Mouse (Mus musculus): Measurements from ENCODE around the gene St6galnac4. TPM values are rescaled to one million over a fixed set of nuclear protein-coding genes. Genes with fewer than 3 reads are reported as not detected.
A peak's percentile ranks its signal among the peaks of the same experiment; 100 is the strongest.

The St6galnac4 gene
- polyA plus RNA-seq, 1 experiment from 2014 or later: 15.7 TPM

DNA sequence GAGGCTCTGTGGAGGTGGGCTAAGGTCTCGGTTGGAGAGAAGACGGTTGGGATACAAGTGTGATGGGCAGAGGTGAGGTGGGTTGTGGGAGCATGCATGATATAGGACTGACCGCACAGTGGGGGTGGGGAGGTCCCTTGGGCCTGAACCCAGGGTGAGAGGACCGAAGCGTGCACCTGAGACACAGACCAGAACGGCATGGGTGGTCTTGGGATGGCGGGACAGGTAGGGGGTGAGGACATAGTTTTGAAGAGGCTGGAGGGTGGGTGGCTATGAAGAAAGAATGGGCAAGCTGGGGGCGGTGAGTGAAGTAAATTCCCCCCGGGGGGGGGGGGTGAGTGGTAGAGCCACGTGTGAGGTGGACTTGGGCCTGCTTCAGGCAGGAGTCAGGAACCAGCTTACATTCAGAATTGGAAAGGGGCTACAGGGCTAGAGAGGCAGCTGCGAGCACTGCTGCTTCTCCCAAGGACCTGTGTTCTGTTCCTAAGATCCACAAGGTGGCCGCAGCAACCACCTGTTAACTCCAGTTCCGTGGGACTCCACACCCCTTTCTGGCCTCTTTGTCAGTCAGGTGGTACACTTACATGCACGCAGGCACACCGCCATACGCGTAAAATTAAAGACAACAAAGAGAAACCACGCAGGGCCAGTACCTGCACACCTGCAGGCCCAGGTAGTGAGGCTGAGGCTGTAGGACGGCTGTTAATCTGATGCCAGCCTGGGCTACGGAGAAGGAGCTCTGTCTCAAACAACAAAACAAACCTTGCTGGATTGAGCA lies 40.6 kb downstream of the St6galnac4 start:
- no peaks in the 10 kb centered on the region for H3K27me3 ChIP-seq (ENCODE audit: poor library complexity, severe bottlenecking)
- no peak for DNase-seq (ENCODE audit: extremely low spot score, low spot score)
- peaks cover 81% of the 10 kb centered on the region for H3K4me1 ChIP-seq
- H3K9me3 ChIP-seq: no peaks in the 10 kb centered on the region
- 65% methylated on average over 20 of the region's 20 CpGs for WGBS
- no peak overlapping the region for H3K4me3 ChIP-seq
- no peaks in the 10 kb centered on the region for H3K36me3 ChIP-seq (replicated peaks)
- no peak overlapping the region; the same call in 1 of the 2 replicates for H3K27ac ChIP-seq

DNA sequence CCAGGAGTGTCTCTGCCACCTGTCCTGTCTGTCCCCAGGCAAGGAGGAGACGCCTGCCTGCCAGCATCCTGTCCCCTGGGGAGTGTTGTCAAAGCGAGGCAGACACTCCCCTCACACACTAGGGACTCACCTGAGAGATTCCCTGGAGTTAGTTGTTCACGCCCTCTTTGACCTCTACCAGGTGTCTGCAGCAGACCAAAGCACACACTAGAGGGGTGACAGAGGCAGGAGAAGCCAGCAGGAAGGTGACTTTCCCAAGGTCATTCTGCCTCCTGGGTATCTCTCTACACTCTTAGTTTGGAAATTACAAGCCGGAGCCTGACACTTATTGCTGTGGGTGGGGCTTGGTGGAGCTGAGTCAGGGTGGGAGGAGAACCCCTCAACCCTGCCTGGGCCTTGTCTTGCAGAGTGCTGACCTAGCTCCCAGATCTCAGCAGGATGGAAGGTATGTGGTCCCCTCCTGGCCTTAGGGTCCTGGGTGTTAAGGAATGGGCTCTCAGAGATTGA lies 41.2 kb downstream of the St6galnac4 start:
- no peak for DNase-seq (ENCODE audit: extremely low spot score, low spot score)
- H3K4me3 ChIP-seq: no peak overlapping the region
- H3K27me3 ChIP-seq (ENCODE audit: poor library complexity, severe bottlenecking): no peaks in the 10 kb centered on the region
- peaks cover 81% of the 10 kb centered on the region for H3K4me1 ChIP-seq
- 60% methylated on average over 4 of the region's 4 CpGs for WGBS
- H3K9me3 ChIP-seq: no peaks in the 10 kb centered on the region
- H3K27ac ChIP-seq: peak overlapping the region; percentile 84
- H3K36me3 ChIP-seq (replicated peaks): no peaks in the 10 kb centered on the region

GRCm38 (mm10) chr2:32628729-32629128 lies 41.8 kb downstream of the St6galnac4 start:
- 44% methylated on average over 5 of the region's 5 CpGs for WGBS
- no peak for DNase-seq (ENCODE audit: extremely low spot score, low spot score)
- Histone ChIP-seq H3K27me3 (ENCODE audit: poor library complexity, severe bottlenecking) (no peaks in the 10 kb centered on the region), H3K4me3 (peak overlapping the region; percentile 32; the same call in 1 of the 2 replicates), H3K36me3 (replicated peaks) (no peaks in the 10 kb centered on the region), H3K9me3 (no peaks in the 10 kb centered on the region), H3K27ac (peak overlapping the region; percentile 84), H3K4me1 (peaks cover 87% of the 10 kb centered on the region)

DNA sequence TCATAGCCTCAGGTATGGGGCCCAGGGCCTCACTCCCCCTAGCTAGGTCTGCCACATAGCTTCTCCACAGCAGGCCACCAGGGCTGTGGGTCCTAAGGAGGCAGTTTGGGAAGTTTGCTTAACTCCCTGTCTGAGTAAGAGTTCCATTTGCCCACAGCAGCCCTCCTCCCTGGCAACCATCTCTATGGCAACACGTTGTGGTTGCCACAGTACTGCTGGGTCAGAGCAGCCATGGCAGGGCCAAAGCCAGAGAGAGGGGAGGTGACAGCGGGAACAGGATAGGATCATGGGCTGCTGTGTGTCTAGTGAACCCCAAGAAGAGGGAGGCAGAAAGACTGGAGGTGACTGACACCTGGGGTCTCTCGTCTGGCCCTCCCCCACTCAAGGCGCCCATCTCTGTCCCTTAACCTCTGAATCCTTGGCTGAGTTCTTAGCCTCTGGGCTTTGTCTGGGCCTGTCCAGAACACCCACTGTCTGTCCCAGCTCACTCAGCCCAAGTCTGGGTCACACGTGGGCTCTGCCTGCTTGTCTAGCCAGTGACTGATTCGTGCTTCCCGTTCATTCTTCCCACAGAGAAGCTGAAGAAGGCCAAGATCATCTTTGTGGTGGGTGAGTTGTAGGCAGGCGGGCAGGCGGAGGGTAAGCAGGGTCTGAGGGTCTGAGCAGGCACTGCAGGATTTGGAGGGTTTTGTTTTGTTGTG lies 42.5 kb downstream of the St6galnac4 start:
- Histone ChIP-seq H3K4me3 (peak overlapping the region; percentile 32), H3K27ac (peak overlapping the region; percentile 84), H3K27me3 (ENCODE audit: poor library complexity, severe bottlenecking) (no peaks in the 10 kb centered on the region), H3K36me3 (replicated peaks) (no peaks in the 10 kb centered on the region), H3K9me3 (no peaks in the 10 kb centered on the region), H3K4me1 (peaks cover 85% of the 10 kb centered on the region)
- DNase-seq (ENCODE audit: extremely low spot score, low spot score): peak; percentile 85
- 34% methylated on average over 9 of the region's 9 CpGs for WGBS

GRCm38 (mm10) chr2:32630036-32630435 lies 43.1 kb downstream of the St6galnac4 start:
- Histone ChIP-seq H3K27me3 (ENCODE audit: poor library complexity, severe bottlenecking) (no peaks in the 10 kb centered on the region), H3K9me3 (no peaks in the 10 kb centered on the region), H3K27ac (peak overlapping the region; percentile 84), H3K4me3 (peak overlapping the region; percentile 32), H3K36me3 (replicated peaks) (no peaks in the 10 kb centered on the region), H3K4me1 (peaks cover 83% of the 10 kb centered on the region)
- 78% methylated on average over 8 of the region's 9 CpGs for WGBS
- DNase-seq (ENCODE audit: extremely low spot score, low spot score): no peak

GRCm38 (mm10) chr2:32631046-32631445 lies 44.2 kb downstream of the St6galnac4 start:
- no peaks in the 10 kb centered on the region for H3K27me3 ChIP-seq (ENCODE audit: poor library complexity, severe bottlenecking)
- no peaks in the 10 kb centered on the region for H3K36me3 ChIP-seq (replicated peaks)
- H3K4me3 ChIP-seq: no peak overlapping the region
- WGBS: 87% methylated on average over 10 of the region's 10 CpGs
- no peaks in the 10 kb centered on the region for H3K9me3 ChIP-seq
- H3K4me1 ChIP-seq: peaks cover 75% of the 10 kb centered on the region
- no peak overlapping the region; the same call in 1 of the 2 replicates for H3K27ac ChIP-seq
- no peak for DNase-seq (ENCODE audit: extremely low spot score, low spot score)

GRCm38 (mm10) chr2:32631737-32632394 lies 45.0 kb downstream of the St6galnac4 start:
- Histone ChIP-seq H3K27me3 (ENCODE audit: poor library complexity, severe bottlenecking) (no peaks in the 10 kb centered on the region), H3K9me3 (no peaks in the 10 kb centered on the region), H3K4me3 (no peak overlapping the region), H3K27ac (peak overlapping the region; percentile 49), H3K4me1 (peaks cover 67% of the 10 kb centered on the region), H3K36me3 (replicated peaks) (no peaks in the 10 kb centered on the region)
- peak; percentile 80 for DNase-seq (ENCODE audit: extremely low spot score, low spot score)
- WGBS: 60% methylated on average over 7 of the region's 7 CpGs

GRCm38 (mm10) chr2:32633660-32634059 lies 46.8 kb downstream of the St6galnac4 start:
- Histone ChIP-seq H3K4me3 (no peak overlapping the region), H3K27ac (peak overlapping the region; percentile 65), H3K27me3 (ENCODE audit: poor library complexity, severe bottlenecking) (no peaks in the 10 kb centered on the region), H3K36me3 (replicated peaks) (no peaks in the 10 kb centered on the region), H3K4me1 (peaks cover 57% of the 10 kb centered on the region), H3K9me3 (no peaks in the 10 kb centered on the region)
- 78% methylated on average over 5 of the region's 5 CpGs for WGBS
- DNase-seq (ENCODE audit: extremely low spot score, low spot score): no peak

- Histone ChIP-seq H3K27ac (no peak overlapping the region), H3K4me3 (no peak overlapping the region), H3K27me3 (ENCODE audit: poor library complexity, severe bottlenecking) (no peaks in the 10 kb centered on the region), H3K36me3 (replicated peaks) (no peaks in the 10 kb centered on the region), H3K4me1 (peaks cover 49% of the 10 kb centered on the region), H3K9me3 (no peaks in the 10 kb centered on the region)
- no peak for DNase-seq (ENCODE audit: extremely low spot score, low spot score)
- 83% methylated on average over 10 of the region's 10 CpGs for WGBS
Measured at GRCm38 (mm10) chr2:32634277-32635105, 47.6 kb downstream of the St6galnac4 start.

- WGBS: 90% methylated on average over 7 of the region's 7 CpGs
- peaks cover 31% of the 10 kb centered on the region for H3K4me1 ChIP-seq
Measured at GRCm38 (mm10) chr2:32636617-32637016, 49.7 kb downstream of the St6galnac4 start.

DNA sequence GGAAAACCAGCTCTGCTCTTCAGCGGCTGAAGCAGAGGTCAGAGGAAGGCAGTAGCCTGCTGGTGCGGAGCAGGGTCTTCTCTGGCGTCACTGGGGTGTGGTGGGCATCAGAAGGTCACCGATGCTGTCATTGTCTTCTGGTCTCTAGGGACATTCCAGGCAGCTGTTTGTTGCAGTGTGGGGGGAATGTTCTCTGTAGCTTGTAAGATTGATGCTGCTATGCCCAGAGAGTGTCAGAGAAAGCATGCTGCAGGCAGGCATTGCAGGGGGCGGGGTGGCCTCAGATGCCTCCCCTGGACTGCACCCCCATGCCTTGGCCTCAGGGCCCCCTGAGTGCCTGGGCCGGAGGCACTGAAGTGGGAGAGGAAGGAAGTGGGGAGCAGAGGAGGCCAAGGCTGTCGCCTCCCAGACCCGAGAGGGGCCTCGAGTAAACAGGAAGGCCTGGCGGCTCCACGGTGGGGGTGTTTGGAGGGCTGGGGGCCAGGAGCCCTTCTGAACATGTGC lies 50.9 kb downstream of the St6galnac4 start:
- peaks cover 27% of the 10 kb centered on the region for H3K4me1 ChIP-seq
- H3K27ac ChIP-seq: peak overlapping the region; percentile 78
- H3K27me3 ChIP-seq (ENCODE audit: poor library complexity, severe bottlenecking): no peaks in the 10 kb centered on the region
- no peak for DNase-seq (ENCODE audit: extremely low spot score, low spot score)
- no peak overlapping the region for H3K4me3 ChIP-seq
- 60% methylated on average over 11 of the region's 11 CpGs for WGBS
- H3K36me3 ChIP-seq (replicated peaks): no peaks in the 10 kb centered on the region
- no peaks in the 10 kb centered on the region for H3K9me3 ChIP-seq

More at GRCm38 (mm10) chr2:32636617-32637016, 49.7 kb downstream of the St6galnac4 start:
- no peaks in the 10 kb centered on the region for H3K9me3 ChIP-seq
- no peak overlapping the region for H3K4me3 ChIP-seq
- no peak for DNase-seq (ENCODE audit: extremely low spot score, low spot score)
- H3K36me3 ChIP-seq (replicated peaks): no peaks in the 10 kb centered on the region
- no peak overlapping the region for H3K27ac ChIP-seq
- no peaks in the 10 kb centered on the region for H3K27me3 ChIP-seq (ENCODE audit: poor library complexity, severe bottlenecking)

DNA sequence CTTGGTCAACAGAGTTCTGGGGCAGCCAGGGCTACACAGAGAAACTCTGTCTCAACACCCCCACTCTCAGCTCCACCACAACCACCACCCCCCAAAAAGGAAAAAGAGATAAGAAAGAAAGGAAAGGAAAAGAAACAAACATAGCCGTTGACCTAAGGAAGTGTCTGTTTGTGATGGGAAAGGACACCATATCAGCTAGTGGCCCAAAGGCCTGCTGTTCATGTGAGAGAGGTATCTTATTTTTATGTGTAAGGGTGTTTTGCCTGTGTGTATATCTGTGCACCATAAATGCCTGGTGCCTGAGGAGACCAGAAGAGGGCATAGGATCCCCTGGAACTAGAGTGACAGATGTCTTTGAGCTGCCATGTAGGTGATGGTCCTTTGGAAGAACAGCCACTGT lies 52.7 kb downstream of the St6galnac4 start:
- 94% methylated on average over 1 of the region's 1 CpGs for WGBS
- Histone ChIP-seq H3K4me3 (no peak overlapping the region), H3K27ac (no peak overlapping the region), H3K27me3 (ENCODE audit: poor library complexity, severe bottlenecking) (no peaks in the 10 kb centered on the region), H3K9me3 (no peaks in the 10 kb centered on the region), H3K36me3 (replicated peaks) (no peaks in the 10 kb centered on the region), H3K4me1 (peaks cover 18% of the 10 kb centered on the region)
- no peak for DNase-seq (ENCODE audit: extremely low spot score, low spot score)

Measured in forebrain, embryonic 10.5 days (tissue).